ENCODE assay signal across 8 mouse cellular contexts in genomic region chr9:114729911-114730805, GRCm38 (mm10). TPM values are rescaled to one million over a fixed set of nuclear protein-coding genes. Genes with fewer than 3 reads are reported as not detected.
DNase-seq lines count a peak whose midpoint lies in the region; ATAC-seq and TF ChIP-seq lines count a peak whose summit lies in the region.

No protein-coding gene starts in this region.

- H3K27ac ChIP-seq in bone marrow macrophage, adult 2 months (ENCODE audit: insufficient read depth, low read depth, low read length) = peak overlapping the region; percentile 19; the same call in 1 of the 2 replicates
- H3K27ac ChIP-seq in hindbrain, postnatal 0 days = no peak overlapping the region
- no peak overlapping the region for H3K27ac ChIP-seq in midbrain, embryonic 14.5 days (replicated peaks; ENCODE audit: low read depth, low read length)

- WGBS in lung, adult 2 months = 22% methylated on average over 26 of the region's 30 CpGs
- 45% methylated on average over 22 of the region's 30 CpGs for WGBS in hindbrain, postnatal 0 days
- WGBS in midbrain, embryonic 14.5 days = 48% methylated on average over 27 of the region's 30 CpGs

- no peak for ATAC-seq in hindbrain, postnatal 0 days
- ATAC-seq in midbrain, embryonic 14.5 days (ENCODE audit: low FRiP score, low TSS enrichment) = no peak

- no peak for TF ChIP-seq CTCF in lung, adult 2 months (IDR thresholded peaks at IDR 0.05; ENCODE audit: insufficient read depth, low read length)
- no peak for TF ChIP-seq CTCF in bone marrow macrophage, adult 2 months (IDR thresholded peaks at IDR 0.05; ENCODE audit: low read depth, low read length)
- TF ChIP-seq CTCF in hindbrain, postnatal 0 days (IDR thresholded peaks at IDR 0.05; ENCODE audit: low read depth) = no peak

- peak overlapping the region; percentile 72; the same call in 1 of the 2 replicates for H3K4me2 ChIP-seq in hindbrain, postnatal 0 days (ENCODE audit: low read depth, low read length)
- peak overlapping the region; percentile 59 for H3K4me2 ChIP-seq in midbrain, embryonic 14.5 days (ENCODE audit: low read length)

- H3K36me3 ChIP-seq in hindbrain, postnatal 0 days (ENCODE audit: insufficient read depth, low read length) = no peaks in the 10 kb centered on the region; the same call in 1 of the 2 replicates
- peaks cover 5% of the 10 kb centered on the region; the same call in 1 of the 2 replicates for H3K36me3 ChIP-seq in midbrain, embryonic 14.5 days (ENCODE audit: control insufficient read depth, insufficient read depth, low read length)

- H3K9ac ChIP-seq in hindbrain, postnatal 0 days (replicated peaks; ENCODE audit: low read length) = no peak overlapping the region
- H3K9ac ChIP-seq in midbrain, embryonic 14.5 days (replicated peaks; ENCODE audit: low read length) = no peak overlapping the region

- H3K9me3 ChIP-seq in hindbrain, postnatal 0 days (ENCODE audit: low read length) = no peaks in the 10 kb centered on the region
- H3K9me3 ChIP-seq in midbrain, embryonic 14.5 days (ENCODE audit: control insufficient read depth, low read length) = no peaks in the 10 kb centered on the region

- TF ChIP-seq POLR2A in lung, adult 2 months (IDR thresholded peaks at IDR 0.05; ENCODE audit: borderline replicate concordance, extremely low read depth, low read depth, low read length) = no peak
- no peak for TF ChIP-seq POLR2A in bone marrow macrophage, adult 2 months (IDR thresholded peaks at IDR 0.05; ENCODE audit: borderline replicate concordance, low read depth, low read length)

- peaks cover 10% of the 10 kb centered on the region for H3K4me1 ChIP-seq in lung, adult 2 months (ENCODE audit: control insufficient read depth, insufficient read depth, low read length)
- H3K4me1 ChIP-seq in bone marrow macrophage, adult 2 months (ENCODE audit: control insufficient read depth, insufficient read depth, low read length) = peaks cover 16% of the 10 kb centered on the region
- peaks cover 8% of the 10 kb centered on the region for H3K4me1 ChIP-seq in hindbrain, postnatal 0 days (ENCODE audit: insufficient read depth, low read length)
- peaks cover 13% of the 10 kb centered on the region for H3K4me1 ChIP-seq in midbrain, embryonic 14.5 days (ENCODE audit: control insufficient read depth, insufficient read depth, low read length)

- H3K4me3 ChIP-seq in lung, adult 2 months (replicated peaks; ENCODE audit: extremely low read depth, low read depth, low read length) = peak overlapping the region; percentile 38
- peak overlapping the region; percentile 55 for H3K4me3 ChIP-seq in bone marrow macrophage, adult 2 months (ENCODE audit: insufficient read depth, low read length)
- no peak overlapping the region for H3K4me3 ChIP-seq in hindbrain, postnatal 0 days (ENCODE audit: low read length)
- peak overlapping the region; percentile 81 for H3K4me3 ChIP-seq in midbrain, embryonic 14.5 days (replicated peaks; ENCODE audit: low read depth, low read length)

- no peak for DNase-seq in lung, adult 2 months
- DNase-seq in lung, postnatal 10 days = no peak
- no peak for DNase-seq in hindbrain, postnatal 0 days (ENCODE audit: low spot score)
- DNase-seq in midbrain, embryonic 14.5 days = no peak
- DNase-seq in right cerebral cortex, adult 18-20 months = no peak
- DNase-seq in layer of hippocampus, postnatal 25 days (ENCODE audit: extremely low spot score in 1 of 2, low spot score in 1 of 2) = no peak
- DNase-seq in layer of hippocampus, adult 9-10 months (ENCODE audit: low spot score) = no peak

- H3K27me3 ChIP-seq in hindbrain, postnatal 0 days (ENCODE audit: insufficient read depth, low read length) = no peaks in the 10 kb centered on the region
- H3K27me3 ChIP-seq in midbrain, embryonic 14.5 days (ENCODE audit: control insufficient read depth, insufficient read depth, low read length) = no peaks in the 10 kb centered on the region

RNA-seq across cellular contexts. Expression of gene Cmtm6, which starts 0.8 kb away (rescaled TPM):
- 50.9 and 79.8 TPM in 2 replicates for polyA plus RNA-seq in lung, adult 2 months (2012; rRNA removed)
- polyA plus RNA-seq in bone marrow macrophage, adult 2 months (2012; ENCODE audit: insufficient read depth, insufficient read length, missing spikeins) = 95.2 and 96.3 TPM in 2 replicates
- 15.2 and 17.9 TPM in 2 replicates for total RNA-seq in hindbrain, postnatal 0 days (2014; rRNA removed)
- polyA plus RNA-seq in hindbrain, postnatal 0 days (2015; fragmentation: Nextera tagmentation; extraction: Ambion mirVana) = 23.9 and 24.8 TPM in 2 replicates
- polyA plus RNA-seq in midbrain, embryonic 14.5 days (2014; fragmentation: Nextera tagmentation; extraction: Ambion mirVana) = 13.8 and 19.2 TPM in 2 replicates
- total RNA-seq in layer of hippocampus, postnatal 25 days (2021) = 10 to 100 TPM; 21.4 to 21.8 TPM

RNA-seq across cellular contexts. Expression of gene Dync1li1, which starts 41.6 kb away (rescaled TPM):
- polyA plus RNA-seq in lung, adult 2 months (2012; rRNA removed) = 15.4 and 17.8 TPM in 2 replicates
- polyA plus RNA-seq in bone marrow macrophage, adult 2 months (2012; ENCODE audit: insufficient read depth, insufficient read length, missing spikeins) = 46.1 and 46.6 TPM in 2 replicates
- total RNA-seq in hindbrain, postnatal 0 days (2014; rRNA removed) = 85.6 and 87.7 TPM in 2 replicates
- polyA plus RNA-seq in hindbrain, postnatal 0 days (2015; fragmentation: Nextera tagmentation; extraction: Ambion mirVana) = 144 and 145 TPM in 2 replicates
- polyA plus RNA-seq in midbrain, embryonic 14.5 days (2014; fragmentation: Nextera tagmentation; extraction: Ambion mirVana) = 106 and 107 TPM in 2 replicates
- total RNA-seq in layer of hippocampus, postnatal 25 days (2021) = 100 to 1,000 TPM in 1 of 2 experiments, 10 to 100 TPM in 1; 92.8 to 101 TPM

RNA-seq across cellular contexts. Expression of gene Cmtm7, which starts 51.5 kb away (rescaled TPM):
- 86.0 and 88.9 TPM in 2 replicates for polyA plus RNA-seq in lung, adult 2 months (2012; rRNA removed)
- polyA plus RNA-seq in bone marrow macrophage, adult 2 months (2012; ENCODE audit: insufficient read depth, insufficient read length, missing spikeins) = 184 and 192 TPM in 2 replicates
- 14.3 and 21.1 TPM in 2 replicates for total RNA-seq in hindbrain, postnatal 0 days (2014; rRNA removed)
- 10.2 and 11.8 TPM in 2 replicates for polyA plus RNA-seq in hindbrain, postnatal 0 days (2015; fragmentation: Nextera tagmentation; extraction: Ambion mirVana)
- 4.9 and 14.4 TPM in 2 replicates for polyA plus RNA-seq in midbrain, embryonic 14.5 days (2014; fragmentation: Nextera tagmentation; extraction: Ambion mirVana)
- 1 to 10 TPM; 4.9 to 5.1 TPM for total RNA-seq in layer of hippocampus, postnatal 25 days (2021)
